Mouse (Mus musculus): Measurements from ENCODE around the gene Tmeff2. TPM values are rescaled to one million over a fixed set of nuclear protein-coding genes. Genes with fewer than 3 reads are reported as not detected.

Tmeff2 gene
- polyA plus RNA-seq, 1 experiment = not detected

DNA sequence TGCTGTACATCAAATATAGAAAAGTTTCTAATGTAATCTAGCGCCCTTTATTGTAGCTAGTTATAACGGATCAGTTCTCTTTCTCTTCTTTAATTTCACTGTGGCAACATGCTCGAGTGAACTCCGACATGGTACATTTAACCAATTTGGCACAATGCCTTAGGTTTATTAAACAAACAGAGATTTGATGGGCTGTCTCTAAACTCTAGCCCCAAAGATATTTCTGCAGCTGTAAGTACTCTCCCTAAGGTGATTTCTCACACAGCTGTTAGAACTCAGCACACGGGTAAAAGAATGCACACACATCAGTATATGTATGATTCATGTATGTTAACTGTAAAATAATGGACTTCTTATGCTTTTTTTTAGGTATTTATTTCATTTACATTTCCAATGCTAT lies 139.8 kb downstream of the Tmeff2 start:
- Histone ChIP-seq H3K4me3 (replicated peaks) (no peak overlapping the region), H3K27me3 (ENCODE audit: control insufficient read depth) (no peaks in the 10 kb centered on the region), H3K4me1 (ENCODE audit: control insufficient read depth) (no peaks in the 10 kb centered on the region), H3K36me3 (ENCODE audit: control insufficient read depth) (no peaks in the 10 kb centered on the region), H3K9me3 (ENCODE audit: control insufficient read depth, low read length) (peaks cover 2% of the 10 kb centered on the region; the same call in 1 of the 2 replicates)
- no peak for TF ChIP-seq GATA1 (IDR thresholded peaks at IDR 0.05; ENCODE audit: low read length)
- TF ChIP-seq TAL1 (IDR thresholded peaks at IDR 0.05; ENCODE audit: low read length) = no peak

DNA sequence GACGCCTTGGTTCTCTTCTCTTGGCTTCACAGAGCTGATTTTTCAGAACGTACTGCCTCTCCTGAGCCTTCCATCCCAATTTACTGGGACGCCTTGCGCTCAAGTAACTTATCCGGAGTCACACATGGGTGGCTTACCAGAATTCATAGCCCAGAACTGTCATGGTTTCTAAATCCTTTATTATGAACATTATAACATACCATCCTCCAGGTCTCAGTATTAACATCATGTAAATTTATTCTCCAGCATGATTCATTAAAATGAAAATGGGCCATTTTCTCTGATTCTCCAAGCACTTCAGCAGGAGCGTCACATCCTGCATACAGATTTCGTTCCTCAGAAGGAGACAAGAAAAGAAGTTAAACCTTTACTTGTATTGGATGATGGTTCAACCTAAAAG lies 144.4 kb downstream of the Tmeff2 start:
- TF ChIP-seq GATA1 (IDR thresholded peaks at IDR 0.05; ENCODE audit: low read length) (no peak), TAL1 (IDR thresholded peaks at IDR 0.05; ENCODE audit: low read length) (no peak)
- Histone ChIP-seq H3K9me3 (ENCODE audit: control insufficient read depth, low read length) (peaks cover 2% of the 10 kb centered on the region; the same call in 1 of the 2 replicates), H3K4me1 (ENCODE audit: control insufficient read depth) (no peaks in the 10 kb centered on the region), H3K4me3 (replicated peaks) (no peak overlapping the region), H3K27me3 (ENCODE audit: control insufficient read depth) (no peaks in the 10 kb centered on the region), H3K36me3 (ENCODE audit: control insufficient read depth) (no peaks in the 10 kb centered on the region)

DNA sequence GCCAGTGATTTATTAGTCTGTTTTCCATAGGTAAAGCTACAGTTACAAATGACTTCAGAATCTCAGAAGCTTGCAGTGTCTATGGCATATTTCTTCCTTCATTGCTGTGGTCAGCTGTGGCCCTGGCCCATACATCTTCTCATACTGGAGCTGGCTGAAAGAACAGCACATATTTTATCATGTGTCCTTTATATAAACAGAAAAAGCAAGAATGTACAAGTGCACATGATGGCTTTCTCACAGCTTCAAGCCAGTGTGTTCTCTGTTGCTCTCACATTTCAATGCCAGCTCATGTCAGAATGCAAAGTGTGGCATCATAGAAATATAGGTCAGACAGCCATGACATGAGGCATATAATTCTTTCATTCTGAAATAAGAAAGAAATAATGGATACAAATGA lies 164.1 kb downstream of the Tmeff2 start:
- Histone ChIP-seq H3K36me3 (ENCODE audit: control insufficient read depth) (no peaks in the 10 kb centered on the region), H3K27me3 (ENCODE audit: control insufficient read depth) (no peaks in the 10 kb centered on the region), H3K4me3 (replicated peaks) (no peak overlapping the region), H3K4me1 (ENCODE audit: control insufficient read depth) (no peaks in the 10 kb centered on the region), H3K9me3 (ENCODE audit: control insufficient read depth, low read length) (no peaks in the 10 kb centered on the region)
- TF ChIP-seq TAL1 (IDR thresholded peaks at IDR 0.05; ENCODE audit: low read length) (no peak), GATA1 (IDR thresholded peaks at IDR 0.05; ENCODE audit: low read length) (no peak)

DNA sequence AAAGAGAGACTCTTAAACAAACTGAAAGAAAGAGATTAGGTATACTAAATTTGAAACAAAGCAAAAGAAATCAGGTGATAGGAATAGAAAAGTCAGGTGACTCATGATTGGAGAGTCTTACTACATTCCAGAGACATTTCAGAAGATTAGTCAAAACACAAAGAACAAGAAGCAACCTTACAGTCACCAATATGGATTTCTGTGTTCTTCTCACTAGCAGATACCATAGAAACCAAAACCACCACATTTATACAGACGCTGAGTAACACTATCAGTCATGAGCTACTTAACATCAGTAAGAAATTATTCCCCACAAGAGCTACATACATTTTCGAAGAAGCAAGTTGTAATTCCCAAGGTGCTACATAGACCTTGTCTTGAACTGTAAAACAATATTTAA lies 165.2 kb downstream of the Tmeff2 start:
- TF ChIP-seq GATA1 (IDR thresholded peaks at IDR 0.05; ENCODE audit: low read length) (no peak), TAL1 (IDR thresholded peaks at IDR 0.05; ENCODE audit: low read length) (no peak)
- Histone ChIP-seq H3K9me3 (ENCODE audit: control insufficient read depth, low read length) (no peaks in the 10 kb centered on the region), H3K4me1 (ENCODE audit: control insufficient read depth) (no peaks in the 10 kb centered on the region), H3K27me3 (ENCODE audit: control insufficient read depth) (no peaks in the 10 kb centered on the region), H3K36me3 (ENCODE audit: control insufficient read depth) (no peaks in the 10 kb centered on the region), H3K4me3 (replicated peaks) (no peak overlapping the region)

DNA sequence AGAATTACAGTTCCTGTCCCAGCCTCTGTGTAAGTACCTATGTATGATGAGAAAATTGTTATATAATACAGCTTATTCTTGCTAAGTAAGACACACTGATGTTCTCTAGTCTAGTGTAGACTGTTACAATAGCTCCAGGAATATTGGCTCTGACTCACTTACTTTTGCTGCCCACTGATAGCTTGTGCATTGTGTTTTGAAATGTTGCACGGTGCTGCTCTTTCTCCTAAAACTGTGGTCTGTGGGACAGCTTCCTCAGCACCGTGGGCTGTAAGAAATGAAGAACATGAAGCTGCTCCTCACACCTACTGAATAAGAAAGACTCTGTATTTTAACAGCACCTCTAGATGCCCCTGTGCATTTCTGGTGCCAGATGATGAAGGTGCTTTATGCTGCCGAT lies 168.4 kb downstream of the Tmeff2 start:
- Histone ChIP-seq H3K4me3 (replicated peaks) (no peak overlapping the region), H3K36me3 (ENCODE audit: control insufficient read depth) (no peaks in the 10 kb centered on the region), H3K27me3 (ENCODE audit: control insufficient read depth) (no peaks in the 10 kb centered on the region), H3K9me3 (ENCODE audit: control insufficient read depth, low read length) (no peaks in the 10 kb centered on the region), H3K4me1 (ENCODE audit: control insufficient read depth) (no peaks in the 10 kb centered on the region)
- no peak for TF ChIP-seq TAL1 (IDR thresholded peaks at IDR 0.05; ENCODE audit: low read length)

DNA sequence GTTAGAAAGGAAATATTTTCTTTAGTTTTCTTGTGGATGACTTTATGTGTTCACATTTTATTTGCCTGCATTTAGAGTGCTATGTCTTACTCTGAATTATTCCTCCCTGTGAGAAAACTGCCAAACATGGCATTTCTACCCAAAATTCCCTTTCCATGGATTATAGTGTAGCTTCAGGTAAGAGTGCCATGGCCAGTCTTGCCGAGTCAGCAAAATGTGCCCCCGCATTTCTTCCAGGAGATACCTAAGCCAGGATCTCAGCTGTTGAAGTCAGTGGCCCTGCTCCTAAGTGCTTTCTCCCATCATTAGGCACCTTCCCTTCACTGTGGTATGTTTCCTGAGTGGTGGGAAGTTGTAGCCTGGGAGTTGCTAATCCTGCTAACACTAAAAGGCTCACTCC lies 168.8 kb downstream of the Tmeff2 start:
- no peaks in the 10 kb centered on the region for H3K27me3 ChIP-seq (ENCODE audit: control insufficient read depth)
- no peaks in the 10 kb centered on the region for H3K4me1 ChIP-seq (ENCODE audit: control insufficient read depth)
- H3K36me3 ChIP-seq (ENCODE audit: control insufficient read depth) = no peaks in the 10 kb centered on the region
- TF ChIP-seq TAL1 (IDR thresholded peaks at IDR 0.05; ENCODE audit: low read length) (no peak), GATA1 (IDR thresholded peaks at IDR 0.05; ENCODE audit: low read length) (no peak)
- H3K9me3 ChIP-seq (ENCODE audit: control insufficient read depth, low read length) = no peaks in the 10 kb centered on the region
- no peak overlapping the region for H3K4me3 ChIP-seq (replicated peaks)

DNA sequence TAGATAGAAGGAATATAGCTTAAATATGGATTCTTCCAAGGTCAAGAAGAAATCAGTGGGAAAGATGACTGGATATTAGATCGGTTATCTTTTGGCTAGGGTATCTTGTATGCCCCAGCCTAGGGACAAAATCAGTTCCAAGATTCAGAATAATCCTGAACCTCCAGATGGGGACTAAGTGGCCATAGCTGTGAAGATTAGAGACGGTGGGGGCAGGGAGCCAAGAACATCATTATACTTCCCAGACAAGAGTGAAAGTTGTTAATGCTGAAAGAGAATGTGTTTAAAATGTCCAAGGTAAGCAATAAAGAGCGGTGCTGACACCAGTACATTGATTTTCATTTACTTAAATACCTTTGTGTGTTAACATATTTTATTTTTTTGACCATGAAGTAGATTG lies 173.6 kb downstream of the Tmeff2 start:
- Histone ChIP-seq H3K36me3 (ENCODE audit: control insufficient read depth) (no peaks in the 10 kb centered on the region), H3K4me1 (ENCODE audit: control insufficient read depth) (no peaks in the 10 kb centered on the region), H3K9me3 (ENCODE audit: control insufficient read depth, low read length) (peaks cover 4% of the 10 kb centered on the region; the same call in 1 of the 2 replicates), H3K4me3 (replicated peaks) (no peak overlapping the region), H3K27me3 (ENCODE audit: control insufficient read depth) (no peaks in the 10 kb centered on the region)
- TF ChIP-seq GATA1 (IDR thresholded peaks at IDR 0.05; ENCODE audit: low read length) (no peak), TAL1 (IDR thresholded peaks at IDR 0.05; ENCODE audit: low read length) (no peak)

DNA sequence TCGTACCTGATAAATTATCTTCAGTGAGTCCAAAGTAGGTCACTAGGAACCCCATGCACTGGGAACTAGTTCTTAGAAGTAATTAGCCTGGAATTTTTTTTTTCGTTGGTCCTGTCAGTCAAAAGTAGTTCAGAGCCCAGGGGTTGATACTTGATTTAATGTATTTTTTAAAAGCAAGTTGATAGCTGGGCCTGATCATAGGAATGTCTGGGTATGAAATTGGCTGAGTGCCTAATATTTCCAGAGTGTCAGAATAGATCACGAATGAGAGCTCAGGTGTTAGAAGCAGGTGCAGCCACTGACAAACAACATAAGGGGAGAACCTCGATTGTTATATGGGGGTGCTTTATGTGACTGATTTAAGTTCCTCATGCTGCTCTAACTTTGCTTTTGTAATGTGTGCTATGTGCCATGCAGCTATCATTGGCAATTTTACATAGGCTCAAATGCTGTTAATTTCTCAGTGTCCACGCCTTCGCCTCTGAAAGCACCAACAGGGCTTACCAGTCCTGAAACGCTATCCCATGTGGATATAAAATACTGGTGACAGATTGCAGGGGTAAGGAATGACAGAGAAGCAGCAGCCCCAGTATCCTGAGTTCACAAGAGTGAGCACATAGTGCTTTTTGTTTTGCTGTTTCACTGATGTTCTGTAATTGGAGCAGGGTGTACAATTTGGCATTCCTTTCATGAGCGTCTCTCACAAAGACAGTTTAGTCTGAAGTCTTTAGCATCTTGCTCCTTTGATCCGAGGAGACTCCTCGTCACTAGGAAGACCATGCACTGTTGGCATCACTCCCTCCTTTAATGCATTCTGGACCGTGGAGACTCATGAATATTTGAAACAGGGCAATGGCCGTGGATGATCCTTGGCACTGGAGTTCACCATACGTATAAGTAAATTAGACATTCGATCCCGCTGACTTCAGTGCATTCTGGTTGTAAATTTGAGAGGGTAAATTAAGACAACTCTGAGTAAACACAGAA lies 175.6 kb downstream of the Tmeff2 start:
- Histone ChIP-seq H3K9me3 (ENCODE audit: control insufficient read depth, low read length) (peaks cover 4% of the 10 kb centered on the region; the same call in 1 of the 2 replicates), H3K27me3 (ENCODE audit: control insufficient read depth) (no peaks in the 10 kb centered on the region), H3K36me3 (ENCODE audit: control insufficient read depth) (no peaks in the 10 kb centered on the region), H3K4me3 (replicated peaks) (no peak overlapping the region), H3K4me1 (ENCODE audit: control insufficient read depth) (no peaks in the 10 kb centered on the region)
- TF ChIP-seq TAL1 (IDR thresholded peaks at IDR 0.05; ENCODE audit: low read length) = no peak
- TF ChIP-seq GATA1 (IDR thresholded peaks at IDR 0.05; ENCODE audit: low read length) = no peak

DNA sequence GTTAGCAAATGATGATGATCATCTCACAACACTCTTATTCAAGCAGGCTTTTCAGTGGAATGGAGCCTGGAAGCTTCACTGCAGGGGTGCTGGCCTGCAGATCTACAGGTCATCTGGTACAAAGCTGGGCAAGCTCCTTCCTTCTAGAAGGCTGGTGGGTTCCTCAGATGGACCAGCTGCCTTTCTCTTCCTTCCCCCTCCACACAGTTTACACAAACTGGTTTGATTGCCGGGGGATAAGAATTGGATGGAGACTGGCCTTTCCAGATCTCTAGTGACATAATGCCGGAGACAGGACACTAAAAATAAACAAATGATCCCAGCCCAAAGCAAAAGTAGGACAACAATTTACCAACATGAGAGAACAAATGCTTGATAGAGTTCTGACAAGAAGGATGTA lies 188.5 kb downstream of the Tmeff2 start:
- H3K4me1 ChIP-seq (ENCODE audit: control insufficient read depth) = no peaks in the 10 kb centered on the region
- no peaks in the 10 kb centered on the region for H3K36me3 ChIP-seq (ENCODE audit: control insufficient read depth)
- H3K4me3 ChIP-seq (replicated peaks) = no peak overlapping the region
- H3K27me3 ChIP-seq (ENCODE audit: control insufficient read depth) = no peaks in the 10 kb centered on the region
- no peaks in the 10 kb centered on the region for H3K9me3 ChIP-seq (ENCODE audit: control insufficient read depth, low read length)
- no peak for TF ChIP-seq TAL1 (IDR thresholded peaks at IDR 0.05; ENCODE audit: low read length)
- no peak for TF ChIP-seq GATA1 (IDR thresholded peaks at IDR 0.05; ENCODE audit: low read length)

All from erythroblast, embryonic 14.5 days (primary cell).